Mouse (Mus musculus) activated CD4-positive, CD25-positive, alpha-beta regulatory T cell, adult 4 months (primary cell): Measurements from ENCODE around the gene Tbc1d10a. TPM values are rescaled to one million over a fixed set of nuclear protein-coding genes. Genes with fewer than 3 reads are reported as not detected.
A peak's percentile ranks its signal among the peaks of the same experiment; 100 is the strongest.

Experiments used
- ATAC-seq: one replicate; pipeline ENCODE4 v1.8.0; 2017
- polyA plus RNA-seq, 2 experiments: library from polyadenylated mRNA; unstranded; fragments of 100-300 nt; shearing (Covaris generic); gene quantifications; one replicate each; pipeline ENCODE4 v1.2.1; 2017

Gene Tbc1d10a
- 10 to 100 TPM; 23.8 to 25.6 TPM for polyA plus RNA-seq

GRCm38 (mm10) chr11:4186486-4187317 is at the start of gene Tbc1d10a:
Gene Tbc1d10a (plus strand): TSS chr11:4186789.
- ATAC-seq, result peak; percentile 99

GRCm38 (mm10) chr11:4138964-4139363 is 47.6 kb upstream of the Tbc1d10a start:
- ATAC-seq, result no peak

- no peak for ATAC-seq
These were observed 45.1 kb upstream of the Tbc1d10a start for GRCm38 (mm10) chr11:4141505-4141904.

- ATAC-seq, result no peak
These were observed 44.2 kb upstream of the Tbc1d10a start for GRCm38 (mm10) chr11:4142352-4142751.

GRCm38 (mm10) chr11:4143281-4144062 is 43.1 kb upstream of the Tbc1d10a start:
- no peak for ATAC-seq

GRCm38 (mm10) chr11:4146381-4146780 is 40.2 kb upstream of the Tbc1d10a start:
- no peak for ATAC-seq

GRCm38 (mm10) chr11:4147098-4147497 is 39.5 kb upstream of the Tbc1d10a start:
- no peak for ATAC-seq

GRCm38 (mm10) chr11:4148120-4148519 is 38.5 kb upstream of the Tbc1d10a start:
- ATAC-seq, result no peak

- no peak for ATAC-seq
These were observed 37.9 kb upstream of the Tbc1d10a start for GRCm38 (mm10) chr11:4148536-4149156.

- ATAC-seq, result no peak
These were observed 36.7 kb upstream of the Tbc1d10a start for GRCm38 (mm10) chr11:4149886-4150285.

GRCm38 (mm10) chr11:4153694-4154093 is 32.9 kb upstream of the Tbc1d10a start:
- no peak for ATAC-seq

- no peak for ATAC-seq
These were observed 30.9 kb upstream of the Tbc1d10a start for GRCm38 (mm10) chr11:4155641-4156040.

- no peak for ATAC-seq
These were observed 27.9 kb upstream of the Tbc1d10a start for GRCm38 (mm10) chr11:4158676-4159075.

- ATAC-seq, result peak; percentile 95
These were observed 26.5 kb upstream of the Tbc1d10a start, which contains the start of the genes Ccdc157 and Sf3a1 for GRCm38 (mm10) chr11:4159808-4160708. Gene Ccdc157 (minus strand): TSS chr11:4160293. Gene Sf3a1 (plus strand): TSS chr11:4160350.

- no peak for ATAC-seq
These were observed 25.7 kb upstream of the Tbc1d10a start for GRCm38 (mm10) chr11:4160758-4161480.

GRCm38 (mm10) chr11:4164701-4165100 is 21.9 kb upstream of the Tbc1d10a start:
- no peak for ATAC-seq

- no peak for ATAC-seq
These were observed 20.0 kb upstream of the Tbc1d10a start for GRCm38 (mm10) chr11:4166467-4167090.

- no peak for ATAC-seq
These were observed 12.0 kb upstream of the Tbc1d10a start for GRCm38 (mm10) chr11:4174586-4174985.

- ATAC-seq, result no peak
These were observed 8.9 kb upstream of the Tbc1d10a start for GRCm38 (mm10) chr11:4177716-4178115.

- no peak for ATAC-seq
These were observed 4.5 kb upstream of the Tbc1d10a start for GRCm38 (mm10) chr11:4182061-4182460.

- no peak for ATAC-seq
These were observed 3.1 kb upstream of the Tbc1d10a start for GRCm38 (mm10) chr11:4183511-4183910.
